2 mouse cellular contexts compared by ENCODE assay signal in the genomic region with DNA sequence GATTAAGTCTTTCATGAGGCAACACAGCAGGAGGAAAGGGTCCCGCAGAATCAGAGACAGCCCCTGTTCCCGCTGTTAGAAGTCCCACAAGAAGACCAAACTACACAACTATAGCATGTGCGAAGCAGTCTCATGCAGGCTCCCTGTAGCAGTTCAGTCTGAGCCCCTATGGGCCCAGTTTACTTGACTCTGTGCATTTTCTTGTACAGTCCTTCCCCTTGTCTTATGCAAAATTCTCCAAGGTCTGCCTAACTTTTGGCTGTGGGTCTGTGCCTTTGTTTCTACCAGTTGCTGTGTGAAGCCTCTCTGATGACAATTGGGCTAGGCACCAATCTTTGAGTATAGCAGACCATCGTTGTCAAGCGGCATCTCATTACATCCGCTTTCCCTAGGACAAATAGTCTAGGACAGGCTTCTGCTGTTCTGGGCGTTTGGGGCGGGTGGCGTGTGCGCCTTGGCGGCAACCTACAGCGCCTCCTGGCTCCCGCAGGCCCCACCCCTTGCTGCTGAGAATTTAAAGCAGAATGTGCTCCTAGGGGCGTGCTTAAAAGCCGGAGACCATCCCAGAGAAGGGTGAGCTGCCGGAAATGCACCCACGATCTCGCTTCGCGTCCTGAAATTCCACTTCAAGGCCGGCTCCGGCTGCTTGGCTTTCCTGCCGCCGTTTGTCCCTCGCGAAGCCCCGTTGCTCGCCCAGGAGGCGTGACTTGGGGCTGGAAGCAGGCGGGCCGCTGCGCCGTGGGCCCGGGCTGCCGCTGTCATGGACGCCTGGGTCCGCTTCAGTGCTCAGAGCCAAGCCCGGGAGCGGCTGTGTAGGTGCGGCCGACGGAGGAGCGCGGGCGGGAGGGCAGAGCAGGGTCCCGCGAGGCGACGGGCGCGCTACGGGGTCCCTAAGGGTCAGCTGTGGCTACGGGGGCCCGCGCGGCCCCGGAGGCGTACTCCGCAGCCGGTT.
A peak's percentile ranks its signal among the peaks of the same experiment; 100 is the strongest.
TF ChIP-seq lines count a peak whose summit lies in the region.

A gene (plus strand): TSS at position 449 of the 952 bp plus-strand sequence.
A gene (plus strand): TSS at position 547 of the 952 bp plus-strand sequence.

TF ChIP-seq in C2C12, 6 proteins besides CTCF, POLR2A, EP300 and RAD21 (continued from another document):
- TF ChIP-seq MYOD1 (IDR thresholded peaks at IDR 0.05; ENCODE audit: control insufficient read depth, insufficient read length, low read depth) = no peak
- TF ChIP-seq CEBPB (IDR thresholded peaks at IDR 0.05; ENCODE audit: low read depth) = no peak

TF ChIP-seq in myocyte, 11 proteins besides CTCF, POLR2A, EP300 and RAD21 (continued from another document):
- TF ChIP-seq POLR2AphosphoS2 (IDR thresholded peaks at IDR 0.05; ENCODE audit: insufficient read length, low read depth) (peak; percentile 17), MYOG (IDR thresholded peaks at IDR 0.05; ENCODE audit: control insufficient read depth in 1 of 3, insufficient read depth in 1 of 3, insufficient read length in 2 of 3, low read depth in 2 of 3) (peak in 1 of 3 experiments; percentile 14)
